Mouse (Mus musculus): Measurements from ENCODE around the gene Tcf7l1. TPM values are rescaled to one million over a fixed set of nuclear protein-coding genes. Genes with fewer than 3 reads are reported as not detected.

Gene Tcf7l1
- total and polyA plus RNA-seq, 3 experiments, result not detected

GRCm38 (mm10) chr6:72593011-72593803 is 195.8 kb downstream of the Tcf7l1 start:
- Histone ChIP-seq H3K4me1 (ENCODE audit: control insufficient read depth in 1 of 2, insufficient read depth in 2 of 2, low read length in 2 of 2) (peaks cover 0 to 9% of the 10 kb centered on the region in 2 experiments; a peak in 1 of 4 replicates), H3K27me3 (ENCODE audit: control insufficient read depth in 1 of 2, insufficient read depth in 2 of 2, low read length in 2 of 2) (no peaks in the 10 kb centered on the region), H3K27ac (ENCODE audit: control insufficient read depth, low read depth, low read length) (no peak overlapping the region), H3K4me3 (ENCODE audit: control insufficient read depth in 1 of 2, insufficient read depth in 1 of 2, low read depth in 2 of 2, low read length in 2 of 2) (no peak overlapping the region), H3K9me3 (replicated peaks; ENCODE audit: insufficient read depth, low read length) (no peaks in the 10 kb centered on the region), H3K79me2 (ENCODE audit: control insufficient read depth, insufficient read depth, low read length, poor library complexity) (no peaks in the 10 kb centered on the region; the same call in 1 of the 2 replicates), H3K9ac (ENCODE audit: control insufficient read depth, low read depth, low read length, poor library complexity, severe bottlenecking) (no peak overlapping the region), H3K36me3 (ENCODE audit: control insufficient read depth in 1 of 2, insufficient read depth in 2 of 2, low read length in 2 of 2) (peaks cover 0 to 2% of the 10 kb centered on the region in 2 experiments; a peak in 1 of 4 replicates)
- no peak for DNase-seq (ENCODE audit: low read depth, low spot score)
- no peak for TF ChIP-seq JUND (IDR thresholded peaks at IDR 0.05; ENCODE audit: low read depth, low read length)
- no peak for TF ChIP-seq EP300 (IDR thresholded peaks at IDR 0.05; ENCODE audit: low read depth in 1 of 2, low read length in 2 of 2)
- no peak for TF ChIP-seq TAL1 (IDR thresholded peaks at IDR 0.05; ENCODE audit: low read length)
- TF ChIP-seq GATA1 (IDR thresholded peaks at IDR 0.05; ENCODE audit: low read depth, low read length), result no peak
- TF ChIP-seq MAFK (IDR thresholded peaks at IDR 0.05; ENCODE audit: borderline replicate concordance, low read depth, low read length), result no peak
- no peak for TF ChIP-seq MAX (IDR thresholded peaks at IDR 0.05; ENCODE audit: low read length)
- no peak for TF ChIP-seq CHD1 (IDR thresholded peaks at IDR 0.05; ENCODE audit: low read depth, low read length)
- no peak for TF ChIP-seq TBP (IDR thresholded peaks at IDR 0.05; ENCODE audit: low read depth, low read length)
- no peak for TF ChIP-seq NRF1 (IDR thresholded peaks at IDR 0.05; ENCODE audit: insufficient read depth, low read depth, low read length, poor library complexity, severe bottlenecking)
- no peak for TF ChIP-seq RCOR1 (IDR thresholded peaks at IDR 0.05; ENCODE audit: low read depth, low read length)
- no peak for TF ChIP-seq HCFC1 (IDR thresholded peaks at IDR 0.05; ENCODE audit: low read depth, low read length)

GRCm38 (mm10) chr6:72590111-72590510 is 198.9 kb downstream of the Tcf7l1 start:
- DNase-seq (ENCODE audit: low read depth, low spot score), result no peak
- no peak for TF ChIP-seq MXI1 (IDR thresholded peaks at IDR 0.05; ENCODE audit: low read depth, low read length)
- no peak for TF ChIP-seq USF2 (IDR thresholded peaks at IDR 0.05; ENCODE audit: borderline replicate concordance in 1 of 2, insufficient read depth in 1 of 2, low read depth in 1 of 2, low read length in 2 of 2)
- no peak for TF ChIP-seq MAFK (IDR thresholded peaks at IDR 0.05; ENCODE audit: borderline replicate concordance, low read depth, low read length)
- TF ChIP-seq BHLHE40 (IDR thresholded peaks at IDR 0.05; ENCODE audit: borderline replicate concordance, low read depth, low read length), result no peak
- no peak for TF ChIP-seq KAT2A (conservative IDR thresholded peaks at IDR 0.05; ENCODE audit: low read depth, low read length)
- no peak for TF ChIP-seq GABPA (IDR thresholded peaks at IDR 0.05; ENCODE audit: low read depth, low read length)
- TF ChIP-seq SIN3A (IDR thresholded peaks at IDR 0.05; ENCODE audit: low read length), result no peak
- TF ChIP-seq POLR2A (IDR thresholded peaks at IDR 0.05; ENCODE audit: control insufficient read depth in 1 of 2, insufficient read depth in 1 of 2, low read depth in 1 of 2, low read length in 2 of 2, poor library complexity in 1 of 2), result no peak
- no peak for TF ChIP-seq RAD21 (IDR thresholded peaks at IDR 0.05; ENCODE audit: low read depth, low read length)
- no peak for TF ChIP-seq MAX (IDR thresholded peaks at IDR 0.05; ENCODE audit: low read length)
- no peak for TF ChIP-seq TBP (IDR thresholded peaks at IDR 0.05; ENCODE audit: low read depth, low read length)
- TF ChIP-seq USF1 (IDR thresholded peaks at IDR 0.05; ENCODE audit: low read depth, low read length), result no peak
- no peak for TF ChIP-seq CHD1 (IDR thresholded peaks at IDR 0.05; ENCODE audit: low read depth, low read length)
- no peak for TF ChIP-seq POLR2AphosphoS5 (IDR thresholded peaks at IDR 0.05; ENCODE audit: borderline replicate concordance, low read depth, low read length)
- no peak for TF ChIP-seq MYB (IDR thresholded peaks at IDR 0.05; ENCODE audit: low read depth, low read length)
- TF ChIP-seq MYC (IDR thresholded peaks at IDR 0.05; ENCODE audit: low read depth, low read length), result no peak
- no peak for TF ChIP-seq CHD2 (IDR thresholded peaks at IDR 0.05; ENCODE audit: low read length)
- no peak for TF ChIP-seq UBTF (IDR thresholded peaks at IDR 0.05; ENCODE audit: borderline replicate concordance, insufficient read depth, low read depth, low read length)
- no peak for TF ChIP-seq MAZ (IDR thresholded peaks at IDR 0.05; ENCODE audit: low read depth, low read length)
- TF ChIP-seq EP300 (IDR thresholded peaks at IDR 0.05; ENCODE audit: low read depth in 1 of 2, low read length in 2 of 2), result no peak

More at GRCm38 (mm10) chr6:72590111-72590510, 198.9 kb downstream of the Tcf7l1 start:
- H3K79me2 ChIP-seq (ENCODE audit: control insufficient read depth, insufficient read depth, low read length, poor library complexity), result no peaks in the 10 kb centered on the region
- H3K27me3 ChIP-seq (ENCODE audit: control insufficient read depth in 1 of 2, insufficient read depth in 2 of 2, low read length in 2 of 2), result no peaks in the 10 kb centered on the region
- no peaks in the 10 kb centered on the region for H3K9me3 ChIP-seq (replicated peaks; ENCODE audit: insufficient read depth, low read length)
- H3K4me1 ChIP-seq (ENCODE audit: control insufficient read depth in 1 of 2, insufficient read depth in 2 of 2, low read length in 2 of 2), result no peaks in the 10 kb centered on the region
- no peak overlapping the region for H3K9ac ChIP-seq (ENCODE audit: control insufficient read depth, low read depth, low read length, poor library complexity, severe bottlenecking)
- H3K36me3 ChIP-seq (ENCODE audit: control insufficient read depth in 1 of 2, insufficient read depth in 2 of 2, low read length in 2 of 2), result no peaks in the 10 kb centered on the region
- H3K27ac ChIP-seq (ENCODE audit: control insufficient read depth, low read depth, low read length), result no peak overlapping the region
- no peak overlapping the region for H3K4me3 ChIP-seq (ENCODE audit: control insufficient read depth in 1 of 2, insufficient read depth in 1 of 2, low read depth in 2 of 2, low read length in 2 of 2)
